Mouse (Mus musculus) stomach, postnatal 0 days (tissue): ENCODE measurements around the gene Tmem108.
A peak's percentile ranks its signal among the peaks of the same experiment; 100 is the strongest.

ENCODE experiments used
- CTCF ChIP-seq: IDR thresholded peaks from 2 replicates; pipeline ENCODE4 v1.5.1; 2016; ENCODE audit warnings: antibody characterized with exemption, low read depth, mild to moderate bottlenecking, moderate library complexity
- EP300 ChIP-seq: optimal IDR thresholded peaks from 2 replicates; pipeline ENCODE3; 2016; ENCODE audit warnings: antibody characterized with exemption

- TF ChIP-seq CTCF (peak; percentile 70), EP300 (no peak)
These were observed 327.5 kb downstream of the Tmem108 start for GRCm38 (mm10) chr9:103434116-103434515.
